Mouse (Mus musculus) spleen, adult 2 months (tissue): ENCODE data around the gene Coro7.

Source experiments
- CTCF ChIP-seq: fragments of 200-500 bp; IDR thresholded peaks from 2 replicates; pipeline ENCODE4 v1.5.1; 2011; ENCODE audit warnings: mild to moderate bottlenecking, inconsistent platforms; ENCODE audit not compliant: insufficient read depth, insufficient read length, insufficient replicate concordance; ENCODE audit errors: extremely low read depth
- POLR2A ChIP-seq: fragments of 200-500 bp; IDR thresholded peaks from 2 replicates; pipeline ENCODE4 v1.6.1; 2011; ENCODE audit warnings: low read depth, low read length, inconsistent platforms

DNA sequence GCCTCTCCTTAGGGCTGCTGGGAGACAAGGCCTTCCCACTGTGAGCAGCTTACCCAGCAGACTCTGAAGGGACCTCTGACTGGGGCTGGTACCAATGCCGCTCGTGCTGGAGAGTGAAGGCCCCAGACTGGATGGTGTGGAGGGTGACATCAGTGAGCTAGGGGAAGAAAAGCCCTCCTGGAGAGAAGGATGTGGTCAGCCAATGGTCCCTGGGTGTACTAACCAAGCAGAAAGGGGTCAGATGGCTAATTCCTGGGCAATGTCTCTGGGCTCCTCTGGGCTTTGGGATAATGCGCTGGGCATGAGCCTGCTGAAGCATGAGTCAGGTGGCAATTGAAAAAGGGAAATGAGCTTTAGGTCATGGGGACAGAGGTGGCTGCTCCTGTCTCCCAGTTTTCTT is 45.9 kb downstream of the Coro7 start:
- no peak for TF ChIP-seq CTCF
- TF ChIP-seq POLR2A, result no peak
